Mouse (Mus musculus) 3134 (cell line): ENCODE measurements at regions not wholly inside any gene's neighbourhood (a gene's known extent, or its start where the extent isn't known, plus 50 kb on each side); places are given as distances from the start of the nearest gene placed in this dataset.
A peak's percentile ranks its signal among the peaks of the same experiment; 100 is the strongest.

ENCODE experiments used
- DNase-seq: peaks from one replicate; pipeline ENCODE4 v3.0.0-alpha.2; 2011; ENCODE audit warnings: low spot score; ENCODE audit not compliant: insufficient read length; ENCODE audit errors: extremely low read depth

DNA sequence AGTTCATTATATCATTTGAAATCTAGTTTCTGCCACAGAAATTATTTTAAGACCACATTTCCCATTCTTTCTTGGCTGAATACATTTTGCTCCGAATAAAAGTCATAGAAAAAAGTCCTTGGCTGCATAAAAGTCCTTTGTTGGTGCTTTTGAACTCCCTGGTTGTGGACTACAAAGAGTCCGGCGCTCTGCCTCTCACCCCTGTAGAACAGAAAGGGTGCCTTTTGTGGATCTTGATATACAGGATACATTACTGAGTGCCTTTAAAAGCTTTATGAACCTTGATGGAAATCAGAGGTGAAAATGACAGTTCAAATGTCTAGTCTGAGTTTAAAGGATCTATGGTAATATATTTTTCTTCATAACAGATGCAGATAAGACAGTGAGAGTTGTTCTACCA lies 355.5 kb downstream of the Anxa1 start:
- no peak for DNase-seq

DNA sequence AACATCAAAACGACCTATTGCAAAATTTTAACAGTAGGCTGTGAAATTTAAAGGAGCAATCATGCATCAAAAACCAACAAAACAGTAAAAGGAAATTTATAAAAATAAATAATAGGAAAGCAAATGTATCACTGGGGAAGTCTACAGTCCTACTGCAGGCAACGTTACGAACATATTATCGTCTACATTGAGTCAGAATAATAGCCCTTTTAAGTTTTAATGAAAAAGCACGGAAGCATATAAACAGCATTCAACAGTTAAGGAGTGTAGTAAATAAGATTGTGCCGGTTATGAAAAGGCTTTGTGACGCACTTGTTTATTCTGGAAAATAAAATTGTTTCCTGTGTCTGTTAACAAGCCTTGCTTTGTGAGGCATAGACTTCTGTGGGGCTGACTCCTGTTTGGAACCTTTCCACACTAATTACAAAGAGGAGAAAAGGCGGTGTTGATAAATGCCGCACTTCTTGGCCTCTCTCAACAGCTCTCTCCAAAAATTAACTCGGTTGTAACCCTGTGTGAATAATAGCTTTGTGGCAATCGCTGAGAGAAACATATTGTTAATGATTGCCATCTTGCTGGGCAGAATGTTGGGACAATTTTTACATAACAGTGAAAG lies 363.0 kb downstream of the Anxa1 start:
- DNase-seq = no peak

DNA sequence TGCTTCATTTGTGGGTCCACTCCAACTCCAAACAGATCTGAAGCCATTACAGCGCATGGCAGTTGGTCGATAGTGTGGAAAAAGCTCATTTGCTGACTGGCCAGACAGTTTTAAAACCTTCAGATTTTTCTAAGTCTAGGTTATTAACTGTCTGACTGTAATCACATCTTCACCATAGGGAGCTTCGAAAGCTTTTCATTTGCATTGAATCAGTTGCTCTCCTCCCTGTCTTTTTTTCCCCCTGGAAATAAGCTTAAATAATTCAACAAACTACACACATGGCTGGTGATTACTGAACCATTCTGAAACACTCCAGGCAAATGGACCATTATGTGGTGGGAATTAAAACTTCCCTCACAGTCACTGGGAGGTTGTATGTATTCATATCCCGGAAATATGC lies 376.6 kb downstream of the Anxa1 start:
- DNase-seq = no peak

DNA sequence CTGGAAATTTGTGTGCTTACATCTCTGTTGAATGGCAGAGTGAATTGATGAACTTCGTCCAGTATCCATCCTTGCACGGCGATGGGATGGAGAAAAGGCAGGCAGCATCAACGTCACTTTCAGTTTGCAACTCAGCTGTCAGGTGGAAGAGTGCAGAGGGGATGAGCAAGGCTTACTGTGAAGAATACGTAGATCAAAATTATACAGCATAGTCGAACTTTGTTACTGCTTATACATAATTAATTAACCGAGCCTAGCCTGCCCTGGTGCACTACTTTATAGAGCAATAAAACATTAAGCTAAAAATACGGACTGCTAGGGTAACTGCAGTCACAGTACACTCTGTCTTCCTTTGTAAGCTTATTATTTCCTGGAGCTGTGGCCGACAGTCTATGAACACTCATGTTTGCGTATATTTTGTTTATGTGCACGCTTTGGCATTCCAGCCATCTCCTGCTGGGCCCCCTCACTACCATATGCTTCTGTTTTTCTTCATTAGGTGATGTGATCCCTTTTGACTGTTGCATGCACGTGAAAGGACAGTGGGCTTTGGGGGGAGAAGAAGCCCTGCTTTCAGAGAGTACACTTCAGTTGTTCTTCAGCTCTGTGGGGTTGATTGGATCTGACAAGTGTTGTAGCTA lies 380.8 kb downstream of the Anxa1 start:
- no peak for DNase-seq

DNA sequence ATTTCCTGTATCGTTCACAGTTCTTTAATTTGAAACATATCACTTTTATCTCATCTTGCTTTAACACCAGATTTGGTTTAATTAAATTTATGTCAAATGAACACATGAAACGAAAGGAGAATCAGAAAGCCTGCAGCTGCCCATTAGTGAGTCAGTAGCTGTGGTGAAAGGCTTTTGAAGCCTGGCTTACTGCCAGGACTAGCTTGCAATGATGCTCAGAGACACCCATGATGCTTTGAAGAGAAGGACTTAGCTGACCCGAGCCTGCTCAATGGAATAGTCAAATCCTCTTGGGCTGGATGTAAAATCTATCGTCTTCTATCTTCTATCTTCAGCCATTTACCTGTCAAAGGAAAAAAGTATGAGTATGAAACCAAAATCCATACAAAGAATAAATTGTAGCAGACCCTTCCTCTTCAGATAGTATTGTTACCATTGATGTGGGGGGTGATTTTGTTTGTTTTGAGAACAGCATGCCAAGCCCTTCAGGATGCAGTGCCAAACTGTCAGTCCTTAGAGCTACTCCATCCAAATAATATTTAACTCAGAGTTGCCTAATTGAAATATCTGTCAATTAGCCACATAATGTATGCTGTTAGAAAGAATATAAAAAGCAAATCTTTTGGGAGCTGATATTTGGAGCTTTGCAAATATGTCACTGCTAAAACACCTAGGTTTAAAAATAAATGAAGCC lies 384.7 kb downstream of the Anxa1 start:
- DNase-seq = no peak

DNA sequence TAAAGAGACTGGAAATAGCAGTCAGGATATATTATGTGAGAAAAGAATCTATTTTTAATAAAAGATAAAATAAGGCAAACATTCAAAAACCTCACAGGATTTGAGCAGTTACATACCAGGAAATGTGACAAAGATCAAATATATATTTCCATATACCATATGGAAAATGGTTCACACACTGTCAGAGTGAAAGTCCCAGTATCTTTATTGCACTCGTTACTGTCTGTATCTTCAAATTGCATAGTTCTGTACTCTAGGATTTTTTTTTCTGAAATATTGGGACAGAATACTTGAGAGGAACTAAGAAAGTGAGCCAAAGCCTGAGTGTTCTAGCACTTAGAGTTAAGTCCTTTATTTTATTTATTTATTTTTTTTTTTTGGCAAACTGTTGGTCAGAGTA lies 403.5 kb downstream of the Anxa1 start:
- no peak for DNase-seq

DNA sequence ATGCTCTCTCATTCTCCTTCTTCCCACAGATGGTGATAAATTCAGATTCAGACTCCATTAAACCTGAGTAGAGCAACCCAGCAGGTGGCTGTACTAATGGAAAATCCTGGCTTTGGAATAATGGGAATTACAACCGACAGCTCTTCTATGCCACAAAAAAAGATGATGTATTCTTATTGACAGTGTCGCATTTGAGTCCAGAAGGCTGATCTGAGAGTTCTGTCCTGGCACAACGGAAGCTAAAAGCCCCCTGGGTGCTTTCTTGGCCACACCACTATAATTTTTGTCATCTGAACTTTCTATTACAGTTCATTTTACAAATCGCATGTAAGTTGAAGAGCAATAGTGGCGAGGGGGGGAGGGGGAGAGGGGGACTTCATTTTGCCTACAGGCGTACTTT lies 411.9 kb downstream of the Anxa1 start:
- no peak for DNase-seq

DNA sequence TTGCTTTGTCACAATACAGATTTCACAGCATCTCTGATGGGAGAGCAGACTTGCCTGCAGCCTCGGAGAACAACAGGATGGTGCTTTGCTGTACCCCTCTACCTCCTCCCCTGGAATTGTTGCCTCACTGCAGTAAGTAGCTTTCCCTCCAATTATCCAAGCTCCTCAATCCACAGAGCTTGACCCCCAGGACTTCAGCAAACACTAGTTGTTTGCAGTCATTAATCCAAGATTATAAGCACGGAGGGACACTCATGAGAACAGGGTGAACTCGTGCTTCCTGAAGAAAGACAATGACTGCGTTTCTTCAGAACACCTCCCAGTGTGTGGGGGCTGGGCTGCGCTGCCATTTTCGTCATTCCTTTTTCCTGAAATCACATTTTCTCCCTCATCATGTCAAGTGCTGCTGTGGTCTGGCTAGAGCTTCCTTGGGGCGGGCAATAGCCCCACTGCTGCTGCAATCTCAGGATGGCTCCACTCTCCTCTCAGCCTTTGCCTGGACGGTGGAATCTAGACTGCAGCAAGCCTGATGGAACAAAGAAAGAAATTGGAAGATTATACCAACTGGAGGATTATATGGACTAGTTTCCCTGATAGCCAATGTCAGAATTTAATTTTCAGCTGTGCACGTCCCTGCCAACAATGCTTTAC lies 413.0 kb downstream of the Anxa1 start:
- DNase-seq = no peak

DNA sequence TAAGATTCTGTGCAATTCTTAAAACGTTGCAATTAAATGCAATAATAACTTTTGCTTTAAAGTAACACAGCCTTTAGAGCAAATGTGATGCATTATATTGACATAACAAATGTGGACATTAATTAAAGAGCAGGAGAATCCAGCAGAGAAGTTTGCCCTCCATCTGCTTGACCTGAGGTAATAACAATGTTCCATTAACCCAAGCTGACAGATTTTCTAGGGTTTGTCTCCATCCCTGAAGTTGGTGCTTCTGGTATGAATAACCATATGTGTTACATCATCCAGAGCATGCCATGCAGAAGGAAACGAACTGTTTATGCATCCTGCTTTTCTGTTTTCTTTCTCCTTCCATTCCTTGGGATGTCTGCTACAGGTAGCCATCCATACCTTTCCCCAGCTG lies 414.0 kb downstream of the Anxa1 start:
- DNase-seq = no peak

DNA sequence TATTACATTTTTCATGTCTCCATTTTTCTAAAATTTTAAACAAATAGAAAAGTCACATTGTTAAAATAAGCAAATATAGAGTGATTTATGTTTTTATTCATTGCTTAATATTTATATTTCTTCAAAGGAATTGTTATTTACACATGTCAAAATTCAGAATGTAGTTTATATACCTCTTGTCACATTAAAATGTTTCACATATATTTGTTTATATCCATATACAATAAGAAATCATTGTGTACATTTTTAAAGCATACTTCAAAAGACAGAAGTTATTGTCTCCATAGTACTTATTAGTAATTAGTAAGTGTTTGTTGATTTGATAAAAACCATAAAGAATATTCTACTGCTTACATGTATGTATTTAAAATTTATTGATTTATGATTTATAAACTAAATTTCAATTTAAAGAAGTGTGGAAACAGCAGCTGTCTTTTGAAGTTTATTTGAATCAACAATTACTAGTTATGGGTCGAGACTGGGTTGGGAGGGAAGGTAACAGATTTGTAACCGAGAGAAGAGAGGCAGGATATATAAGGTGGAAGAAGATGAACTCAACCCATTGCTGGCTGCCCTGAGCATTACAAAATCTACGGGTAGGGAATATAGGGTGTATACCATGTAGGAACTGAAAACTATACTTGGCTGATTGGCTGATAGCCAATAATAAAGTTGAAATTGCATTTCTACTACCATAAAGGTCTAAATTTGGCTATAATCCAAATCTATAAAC lies 420.8 kb downstream of the Anxa1 start:
- no peak for DNase-seq

DNA sequence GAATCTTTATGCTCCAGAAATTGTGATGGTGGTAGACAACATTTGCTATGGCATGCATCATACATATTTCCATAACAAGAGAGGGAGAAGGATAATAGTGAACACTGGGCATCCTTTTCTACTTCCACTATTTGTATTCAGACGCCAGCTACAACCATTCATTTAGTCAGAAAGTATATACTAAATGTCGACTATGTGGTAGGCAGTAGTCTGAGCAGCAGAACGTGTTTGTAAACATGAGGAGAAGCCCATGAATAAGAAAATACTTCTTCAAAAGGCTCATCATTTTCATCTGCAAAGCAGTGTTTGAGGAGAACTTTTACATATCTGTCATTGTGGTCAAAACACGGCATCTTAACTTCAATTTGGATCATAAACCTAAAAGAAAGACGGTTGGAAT lies 421.4 kb downstream of the Anxa1 start:
- DNase-seq = no peak

DNA sequence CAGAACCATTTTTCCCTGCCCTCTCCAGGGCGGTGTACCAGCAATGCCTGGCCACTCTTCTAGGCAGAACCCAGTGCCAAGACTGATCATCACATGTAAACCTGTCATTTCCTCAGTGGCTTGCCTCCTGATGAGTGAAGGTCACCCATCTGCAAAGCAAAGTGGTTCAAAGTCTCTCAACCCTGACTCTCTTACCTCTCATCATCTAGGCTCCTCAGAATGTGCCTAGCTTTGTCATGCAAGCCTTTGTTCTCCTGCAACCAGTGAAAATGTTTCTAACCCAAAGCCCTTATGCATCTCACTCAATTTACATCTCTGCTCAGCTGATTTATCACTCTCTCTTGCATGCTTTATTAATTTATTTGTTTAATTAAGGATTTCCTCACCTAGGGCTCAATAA lies 445.5 kb downstream of the Anxa1 start:
- no peak for DNase-seq

DNA sequence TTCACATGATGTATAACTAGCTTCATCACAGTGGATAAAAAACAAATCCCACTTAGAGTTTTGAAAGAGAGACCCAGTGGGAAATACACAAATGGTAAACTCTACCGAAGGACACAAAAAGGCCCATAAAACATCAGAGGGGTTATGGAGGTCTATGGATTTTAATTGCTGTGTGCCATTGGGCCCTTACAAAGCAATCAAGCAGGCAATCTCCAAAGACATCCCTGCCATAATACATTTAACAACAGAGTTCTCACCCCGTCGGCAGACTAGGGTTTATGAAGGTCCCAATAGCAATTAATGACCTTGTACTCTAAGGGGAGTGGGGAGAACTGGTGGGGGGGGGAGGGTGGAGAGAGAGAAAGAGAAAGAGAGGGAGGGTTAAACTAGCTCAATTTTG lies 448.0 kb downstream of the Anxa1 start:
- no peak for DNase-seq

DNA sequence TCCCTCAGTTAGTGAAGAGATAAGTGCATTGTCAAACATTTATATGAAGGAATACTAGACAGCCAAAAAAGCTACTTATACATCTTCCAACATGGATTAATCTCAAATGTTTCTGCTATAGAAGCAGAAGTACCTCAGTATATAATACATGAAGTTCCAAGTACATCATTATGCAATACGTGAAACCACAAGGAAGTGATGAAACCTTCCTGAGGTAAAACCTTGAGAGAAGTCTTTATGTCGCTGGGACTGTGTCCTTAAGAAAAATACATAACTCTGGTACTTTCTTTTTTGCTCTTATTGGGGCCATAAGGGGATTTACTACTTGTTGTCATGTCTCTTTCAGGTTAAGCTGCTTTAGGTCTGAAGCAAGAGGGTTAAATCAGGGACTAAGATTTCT lies 469.6 kb downstream of the Anxa1 start:
- no peak for DNase-seq

DNA sequence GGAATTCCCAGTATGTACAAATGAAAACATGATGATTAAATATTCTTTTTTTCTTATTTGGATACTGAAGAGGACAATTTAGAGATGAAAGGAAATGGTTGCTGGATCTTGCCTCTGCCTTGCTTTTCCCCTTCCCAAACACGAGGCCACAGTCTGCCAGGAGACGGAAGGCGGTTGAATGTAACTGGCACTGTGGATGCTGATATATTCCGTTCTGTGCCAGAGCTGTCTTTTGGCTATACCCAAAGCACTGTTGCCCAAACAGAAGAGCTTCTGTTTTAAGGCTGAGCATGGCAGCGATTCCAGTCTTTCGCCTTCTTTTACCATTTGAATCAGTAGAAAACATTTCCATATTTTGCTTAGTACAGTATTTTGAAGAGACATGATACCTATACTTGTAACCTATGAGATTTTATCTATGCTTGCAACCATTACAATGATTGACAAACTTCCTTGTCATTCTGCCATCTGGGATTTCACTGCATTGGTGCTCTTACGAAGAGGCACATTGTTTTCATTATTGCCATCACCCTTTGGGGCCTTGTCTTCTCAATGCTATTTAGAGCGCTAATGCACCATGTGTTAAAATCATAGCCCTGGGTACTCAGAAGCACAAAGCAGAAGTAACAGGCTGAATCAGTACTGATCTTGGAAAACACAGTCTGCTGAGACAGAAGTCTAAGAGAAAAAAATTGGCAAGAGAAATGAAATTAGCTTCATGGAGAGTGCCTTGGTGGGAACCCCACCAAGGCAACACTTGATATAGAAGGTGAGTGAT lies 504.6 kb downstream of the Anxa1 start:
- no peak for DNase-seq

DNA sequence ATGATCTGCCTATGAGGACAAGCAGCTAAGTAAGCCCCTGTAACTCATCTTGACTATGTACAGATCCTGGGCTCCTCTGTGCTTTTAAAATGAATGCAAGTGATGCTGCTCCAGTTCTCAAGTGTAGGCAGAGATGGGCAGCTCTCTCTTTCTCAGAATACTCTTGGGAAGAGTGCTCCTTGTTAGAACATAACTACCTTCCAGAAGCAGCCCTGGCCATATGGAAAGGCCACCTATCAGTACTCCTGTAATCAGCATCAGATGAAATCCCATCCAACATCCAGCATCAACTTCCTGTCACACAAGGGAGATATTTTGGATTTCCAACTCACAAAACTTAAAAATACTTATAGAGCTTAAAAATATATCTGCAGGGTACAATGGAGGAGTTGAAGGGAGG lies 509.8 kb downstream of the Anxa1 start:
- DNase-seq = no peak

DNA sequence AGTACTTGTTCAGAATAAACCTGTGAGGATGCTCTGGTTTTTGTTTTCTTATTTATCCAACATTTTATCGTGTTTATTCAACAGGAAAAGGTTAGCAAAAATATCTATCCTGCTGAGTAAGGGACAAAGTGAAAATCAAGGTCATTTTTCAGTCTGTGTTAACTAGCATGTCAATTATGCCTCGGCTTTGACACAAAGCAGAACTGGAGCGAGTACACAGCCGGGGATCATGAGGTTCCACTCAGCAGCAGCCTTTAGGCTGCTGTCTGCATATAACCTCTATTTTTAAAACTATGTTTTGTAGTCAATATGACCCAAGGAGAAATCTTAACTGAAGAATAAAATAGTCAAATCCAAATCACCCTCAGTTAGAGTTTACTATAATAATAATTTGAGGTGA lies 542.6 kb downstream of the Anxa1 start:
- no peak for DNase-seq

DNA sequence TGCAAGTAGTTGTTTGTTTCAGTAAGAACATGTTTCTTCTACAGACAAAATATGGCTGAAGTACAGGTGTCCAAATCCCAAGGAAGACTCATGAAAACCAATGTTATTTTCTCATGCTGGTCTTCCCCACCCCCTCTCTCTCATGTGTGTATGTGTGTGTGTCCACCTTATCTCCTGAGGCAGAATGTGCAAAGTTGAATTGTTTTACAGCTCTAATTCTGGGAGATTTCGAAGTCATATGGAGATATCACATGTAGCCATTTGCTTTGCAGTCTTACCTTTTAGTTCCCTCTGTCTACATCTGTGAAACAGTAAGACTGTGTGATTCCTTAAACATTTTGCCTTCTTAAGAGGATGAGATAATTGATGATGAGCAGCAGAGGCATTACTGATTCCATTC lies 582.8 kb downstream of the Anxa1 start:
- DNase-seq = no peak

DNA sequence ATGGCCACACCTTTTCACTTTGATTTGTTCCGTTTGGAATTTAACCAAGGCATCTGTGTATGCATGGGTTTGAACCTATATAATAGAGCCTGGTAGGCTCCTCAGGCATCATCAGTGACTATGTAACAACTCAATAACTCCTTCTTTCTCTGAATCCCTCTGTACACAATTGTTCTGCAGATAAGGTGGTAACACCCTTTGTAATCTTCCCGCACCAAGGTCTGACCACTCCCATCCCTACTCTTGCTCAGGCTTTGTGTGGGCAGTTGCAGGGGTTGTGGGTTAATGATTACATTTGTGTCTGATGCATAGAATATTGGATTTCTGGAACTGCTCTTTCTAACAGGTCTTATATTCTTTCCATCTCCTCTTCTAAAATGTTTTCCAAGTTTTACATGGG lies 596.9 kb downstream of the Anxa1 start:
- no peak for DNase-seq

DNA sequence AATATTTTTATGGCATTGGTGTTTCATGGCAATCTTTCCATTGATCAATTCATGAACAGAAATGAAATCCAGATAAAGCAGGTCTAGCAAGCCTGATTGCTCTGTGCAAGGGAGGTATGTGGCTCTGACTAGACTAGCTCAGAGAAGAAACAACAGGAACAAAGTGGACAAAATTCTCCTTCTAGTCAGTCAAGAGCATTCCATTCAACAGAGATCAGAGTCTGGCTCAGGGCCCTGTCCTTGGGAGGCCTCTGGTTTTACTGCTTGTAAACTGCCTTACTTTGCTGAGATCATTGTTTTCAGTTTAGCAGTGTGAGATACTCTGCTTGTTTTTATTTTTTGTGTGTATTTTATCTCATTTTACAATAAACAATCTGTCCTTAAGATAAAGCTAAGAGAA lies 607.2 kb downstream of the Anxa1 start:
- DNase-seq = peak; percentile 0
